Mouse (Mus musculus) hindbrain, embryonic 10.5 days (tissue): Measurements from ENCODE around the gene Ehmt2. TPM values are rescaled to one million over a fixed set of nuclear protein-coding genes. Genes with fewer than 3 reads are reported as not detected.

Experiments used
- polyA plus RNA-seq: library from polyadenylated mRNA; unstranded; fragments of >200 nt; fragmentation: Nextera tagmentation; extraction: Ambion mirVana; gene quantifications from 2 replicates; pipeline ENCODE4 v1.2.1, GENCODE M21; 2016

Ehmt2 gene
- polyA plus RNA-seq, 1 experiment from 2014 or later: 100 TPM

Other genes with a start within 250 kb of the Ehmt2 start
- 0.01 and 0.02 TPM in 2 replicates for gene Tnxb, start 227.9 kb upstream of the Ehmt2 start, polyA plus RNA-seq
- not detected in 2 replicates for gene C4b, start 154.6 kb upstream of the Ehmt2 start, polyA plus RNA-seq
- gene Cyp21a1, start 93.9 kb upstream of the Ehmt2 start, polyA plus RNA-seq: not detected in 2 replicates
- 29.0 and 34.4 TPM in 2 replicates for gene Stk19, start 61.5 kb upstream of the Ehmt2 start, polyA plus RNA-seq
- gene Dxo, start 61.5 kb upstream of the Ehmt2 start, polyA plus RNA-seq: 83.2 and 83.7 TPM in 2 replicates
- 58.2 and 65.1 TPM in 2 replicates for gene Skiv2l, start 48.3 kb upstream of the Ehmt2 start, polyA plus RNA-seq
- 137 and 139 TPM in 2 replicates for gene Nelfe, start 48.1 kb upstream of the Ehmt2 start, polyA plus RNA-seq
- gene Cfb, start 36.0 kb upstream of the Ehmt2 start, polyA plus RNA-seq: 1.9 TPM in 2 replicates
- 5.2 and 5.6 TPM in 2 replicates for gene Zbtb12, start 19.0 kb upstream of the Ehmt2 start, polyA plus RNA-seq
- gene Gm20547, start 16.4 kb upstream of the Ehmt2 start, polyA plus RNA-seq: 0.14 TPM in 1 of 2 replicates, not detected in the other
- 0.58 and 1.0 TPM in 2 replicates for gene C2, start 204 bp upstream of the Ehmt2 start, polyA plus RNA-seq
- 0.41 TPM in 1 of 2 replicates, not detected in the other for gene Slc44a4, start 16.0 kb downstream of the Ehmt2 start, polyA plus RNA-seq
- gene Neu1, start 32.8 kb downstream of the Ehmt2 start, polyA plus RNA-seq: 16.2 and 20.7 TPM in 2 replicates
- gene Hspa1b, start 60.8 kb downstream of the Ehmt2 start, polyA plus RNA-seq: 0.09 and 0.20 TPM in 2 replicates
- gene Gm20481, start 71.4 kb downstream of the Ehmt2 start, polyA plus RNA-seq: 0.42 TPM in 1 of 2 replicates, not detected in the other
- gene Hspa1a, start 73.7 kb downstream of the Ehmt2 start, polyA plus RNA-seq: 0.90 and 1.7 TPM in 2 replicates
- 0.76 and 0.78 TPM in 2 replicates for gene Hspa1l, start 74.2 kb downstream of the Ehmt2 start, polyA plus RNA-seq
- 278 and 314 TPM in 2 replicates for gene Lsm2, start 83.4 kb downstream of the Ehmt2 start, polyA plus RNA-seq
- 176 and 199 TPM in 2 replicates for gene Vars, start 102.5 kb downstream of the Ehmt2 start, polyA plus RNA-seq
- 0.10 and 0.24 TPM in 2 replicates for gene Vwa7, start 118.1 kb downstream of the Ehmt2 start, polyA plus RNA-seq
- 5.2 and 5.6 TPM in 2 replicates for gene Sapcd1, start 129.5 kb downstream of the Ehmt2 start, polyA plus RNA-seq
- gene Msh5, start 148.3 kb downstream of the Ehmt2 start, polyA plus RNA-seq: 3.9 and 6.4 TPM in 2 replicates
- gene Clic1, start 151.5 kb downstream of the Ehmt2 start, polyA plus RNA-seq: 232 and 239 TPM in 2 replicates
- 536 and 664 TPM in 2 replicates for gene Ddah2, start 160.6 kb downstream of the Ehmt2 start, polyA plus RNA-seq
- gene Ly6g6c, start 166.9 kb downstream of the Ehmt2 start, polyA plus RNA-seq: 0.20 and 0.27 TPM in 2 replicates
- gene Mpig6b, start 167.7 kb downstream of the Ehmt2 start, polyA plus RNA-seq: 0.76 and 1.1 TPM in 2 replicates
- gene Ly6g6e, start 178.4 kb downstream of the Ehmt2 start, polyA plus RNA-seq: 0.76 and 0.97 TPM in 2 replicates
- 2.1 and 2.4 TPM in 2 replicates for gene Ly6g6d, start 179.6 kb downstream of the Ehmt2 start, polyA plus RNA-seq
- 0.67 and 0.80 TPM in 2 replicates for gene Ly6g6f, start 187.1 kb downstream of the Ehmt2 start, polyA plus RNA-seq
- gene Abhd16a, start 190.8 kb downstream of the Ehmt2 start, polyA plus RNA-seq: 58.2 and 67.1 TPM in 2 replicates
- not detected in 2 replicates for gene Ly6g5c, start 209.8 kb downstream of the Ehmt2 start, polyA plus RNA-seq
- 0.90 and 1.7 TPM in 2 replicates for gene Ly6g5b, start 217.0 kb downstream of the Ehmt2 start, polyA plus RNA-seq
- 33.1 and 33.5 TPM in 2 replicates for gene Gpank1, start 223.0 kb downstream of the Ehmt2 start, polyA plus RNA-seq
- gene Csnk2b, start 223.6 kb downstream of the Ehmt2 start, polyA plus RNA-seq: 303 and 328 TPM in 2 replicates
- 10.0 and 10.2 TPM in 2 replicates for gene D17H6S53E, start 227.9 kb downstream of the Ehmt2 start, polyA plus RNA-seq
- 0.16 and 0.49 TPM in 2 replicates for gene Apom, start 233.6 kb downstream of the Ehmt2 start, polyA plus RNA-seq
- 70.3 and 77.6 TPM in 2 replicates for gene Bag6, start 236.7 kb downstream of the Ehmt2 start, polyA plus RNA-seq